In the genomic region with DNA sequence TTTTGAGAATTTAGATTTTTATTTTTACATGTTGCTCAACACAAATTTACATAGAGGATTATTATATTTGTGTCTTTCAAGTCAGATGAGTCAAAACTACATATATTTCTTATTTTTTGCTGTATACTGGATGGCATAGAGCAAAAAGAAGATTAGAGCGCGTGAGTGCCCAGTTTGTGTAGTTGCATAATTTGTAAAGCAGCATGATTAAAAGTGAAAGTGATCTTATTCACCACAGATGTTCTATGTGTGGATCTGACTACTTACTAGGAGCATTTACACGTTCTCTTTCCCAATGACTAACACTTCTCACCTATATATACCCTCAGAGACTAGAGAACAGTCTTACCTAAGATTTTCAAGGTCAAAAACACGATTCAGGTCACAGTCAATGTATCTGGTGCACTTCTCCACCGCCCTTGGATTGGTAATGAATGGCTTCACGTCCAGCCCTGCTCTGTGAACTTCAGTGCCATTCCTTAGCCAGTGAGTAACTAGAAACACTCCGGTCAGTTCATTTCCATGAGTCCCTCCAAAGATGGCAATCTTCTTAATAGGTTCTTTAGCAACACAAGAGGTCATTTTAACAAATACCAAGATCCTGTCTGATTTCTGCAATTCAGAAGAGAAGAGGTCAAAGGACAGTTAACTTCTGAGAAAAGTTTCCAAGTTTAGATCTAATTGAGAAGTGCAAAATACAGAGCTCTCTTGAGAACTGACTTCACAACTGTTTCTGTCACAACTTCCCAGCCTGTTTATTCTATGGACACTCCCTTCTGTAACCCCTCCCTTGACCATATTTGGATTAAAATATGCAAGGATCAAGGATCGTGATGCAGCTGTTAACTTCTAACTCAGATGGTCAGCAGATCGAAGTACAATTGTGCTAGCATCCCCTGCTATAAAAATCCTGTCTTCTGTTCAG, we compare ENCODE assay signal across 13 mouse cellular contexts. TPM values are rescaled to one million over a fixed set of nuclear protein-coding genes. Genes with fewer than 3 reads are reported as not detected.
A peak's percentile ranks its signal among the peaks of the same experiment; 100 is the strongest.
DNase-seq lines count a peak whose midpoint lies in the region; ATAC-seq and TF ChIP-seq lines count a peak whose summit lies in the region.
"Had no signal": no experiment of that assay in that cellular context is flagged by ENCODE, and none has a peak within 500 bp of the region (broad histone marks: within the 10 kb centered on the region; RNA-seq: fewer than 3 reads in every experiment).

No protein-coding gene starts in this region.

- H3K27ac ChIP-seq in heart, adult 2 months: peak overlapping the region; percentile 4; the same call in 1 of the 2 replicates
- no peak overlapping the region for H3K27ac ChIP-seq in heart, embryonic 10.5 days
- H3K27ac ChIP-seq in midbrain, embryonic 11.5 days (ENCODE audit: low read depth, low read length): no peak overlapping the region
- no peak overlapping the region for H3K27ac ChIP-seq in hindbrain, embryonic 14.5 days
- H3K27ac ChIP-seq: hindbrain, embryonic 10.5 days; limb, embryonic 15.5 days; midbrain, embryonic 15.5 days had no signal

- TF ChIP-seq CTCF in heart, adult 2 months (IDR thresholded peaks at IDR 0.05): no peak

- H3K79me2 ChIP-seq in heart, adult 2 months (replicated peaks; ENCODE audit: control insufficient read depth, insufficient read depth, low read length): no peaks in the 10 kb centered on the region

- TF ChIP-seq EP300 in heart, adult 2 months (IDR thresholded peaks at IDR 0.05; ENCODE audit: insufficient read depth, low read depth, low read length): no peak

- H3K4me1 ChIP-seq in heart, adult 2 months (ENCODE audit: control insufficient read depth, insufficient read depth, low read length): peaks cover 1% of the 10 kb centered on the region
- no peaks in the 10 kb centered on the region for H3K4me1 ChIP-seq in heart, embryonic 10.5 days
- H3K4me1 ChIP-seq in megakaryocyte, embryonic 14.5 days: peaks cover 8% of the 10 kb centered on the region; the same call in 1 of the 2 replicates
- H3K4me1 ChIP-seq in midbrain, embryonic 11.5 days (ENCODE audit: control insufficient read depth, insufficient read depth, low read length): no peaks in the 10 kb centered on the region
- no peaks in the 10 kb centered on the region for H3K4me1 ChIP-seq in hindbrain, embryonic 14.5 days (replicated peaks; ENCODE audit: control insufficient read depth, insufficient read depth, low read length)
- H3K4me1 ChIP-seq: hindbrain, embryonic 10.5 days; limb, embryonic 15.5 days; midbrain, embryonic 15.5 days had no signal

- H3K36me3 ChIP-seq in heart, adult 2 months (ENCODE audit: control insufficient read depth, insufficient read depth, low read length): no peaks in the 10 kb centered on the region
- H3K36me3 ChIP-seq in heart, embryonic 10.5 days: no peaks in the 10 kb centered on the region
- no peaks in the 10 kb centered on the region for H3K36me3 ChIP-seq in megakaryocyte, embryonic 14.5 days (replicated peaks; ENCODE audit: low read length)
- no peaks in the 10 kb centered on the region for H3K36me3 ChIP-seq in midbrain, embryonic 11.5 days (ENCODE audit: control insufficient read depth, insufficient read depth, low read length)
- no peaks in the 10 kb centered on the region for H3K36me3 ChIP-seq in hindbrain, embryonic 14.5 days (replicated peaks; ENCODE audit: control insufficient read depth, insufficient read depth)
- H3K36me3 ChIP-seq: hindbrain, embryonic 10.5 days; limb, embryonic 15.5 days; midbrain, embryonic 15.5 days had no signal

- peak overlapping the region; percentile 36 for H3K9ac ChIP-seq in heart, adult 2 months (ENCODE audit: low read depth, low read length)
- no peak overlapping the region for H3K9ac ChIP-seq in midbrain, embryonic 11.5 days (ENCODE audit: low read length)
- H3K9ac ChIP-seq in hindbrain, embryonic 14.5 days: no peak overlapping the region
- H3K9ac ChIP-seq: limb, embryonic 15.5 days; midbrain, embryonic 15.5 days had no signal

- H3K27me3 ChIP-seq in heart, adult 2 months (ENCODE audit: control insufficient read depth, insufficient read depth, low read length): no peaks in the 10 kb centered on the region
- no peaks in the 10 kb centered on the region for H3K27me3 ChIP-seq in heart, embryonic 10.5 days (ENCODE audit: insufficient read depth, poor library complexity, severe bottlenecking)
- no peaks in the 10 kb centered on the region for H3K27me3 ChIP-seq in megakaryocyte, embryonic 14.5 days (replicated peaks)
- no peaks in the 10 kb centered on the region for H3K27me3 ChIP-seq in midbrain, embryonic 11.5 days (ENCODE audit: control insufficient read depth, insufficient read depth, low read length)
- H3K27me3 ChIP-seq in hindbrain, embryonic 14.5 days (ENCODE audit: control insufficient read depth, insufficient read depth, low read length): no peaks in the 10 kb centered on the region
- H3K27me3 ChIP-seq: limb, embryonic 15.5 days; midbrain, embryonic 15.5 days had no signal

- no peak for ATAC-seq in megakaryocyte, adult 5-6 weeks (ENCODE audit: poor library complexity, severe bottlenecking)
- ATAC-seq in midbrain, embryonic 11.5 days (ENCODE audit: low FRiP score): no peak
- no peak for ATAC-seq in hindbrain, embryonic 14.5 days (ENCODE audit: low FRiP score)
- ATAC-seq: midbrain, embryonic 15.5 days had no signal

- 0 out of 2 replicates have a peak, but pooled peaks have one; percentile 31 for TF ChIP-seq POLR2A in heart, adult 2 months (IDR thresholded peaks at IDR 0.05; ENCODE audit: insufficient read depth, low read depth, low read length)

- intact Hi-C loops in heart, adult 2 months (cut with DNase I): no loop called here

- no peak for DNase-seq in heart, adult 2 months
- DNase-seq in heart, embryonic 10.5 days (ENCODE audit: low spot score): no peak
- peak; percentile 36 to 77 for DNase-seq in kidney, postnatal 36 days
- no peak for DNase-seq in midbrain, embryonic 11.5 days (ENCODE audit: low spot score, missing footprints)
- no peak for DNase-seq in hindbrain, embryonic 14.5 days (ENCODE audit: low spot score)
- no peak for DNase-seq in layer of hippocampus, postnatal 10 days (ENCODE audit: low spot score in 2 of 2)
- DNase-seq: gastrocnemius, postnatal 14 days; layer of hippocampus, adult 9-11 months had no signal

- H3K4me3 ChIP-seq in heart, adult 2 months: peak overlapping the region; percentile 11; the same call in 1 of the 2 replicates
- H3K4me3 ChIP-seq in heart, embryonic 10.5 days: no peak overlapping the region
- H3K4me3 ChIP-seq in megakaryocyte, embryonic 14.5 days (replicated peaks): peak overlapping the region; percentile 26
- no peak overlapping the region for H3K4me3 ChIP-seq in midbrain, embryonic 11.5 days (ENCODE audit: low read depth, low read length)
- H3K4me3 ChIP-seq in hindbrain, embryonic 14.5 days (replicated peaks; ENCODE audit: low read length): no peak overlapping the region
- H3K4me3 ChIP-seq: hindbrain, embryonic 10.5 days; limb, embryonic 15.5 days; midbrain, embryonic 15.5 days had no signal

- WGBS in heart, adult 2 months: 61% methylated on average over 9 of the region's 9 CpGs
- WGBS in heart, embryonic 10.5 days: 66% methylated on average over 9 of the region's 9 CpGs
- WGBS in midbrain, embryonic 11.5 days: 78% methylated on average over 9 of the region's 9 CpGs
- WGBS in hindbrain, embryonic 14.5 days: 76% methylated on average over 9 of the region's 9 CpGs

- H3K9me3 ChIP-seq in heart, embryonic 10.5 days: no peaks in the 10 kb centered on the region
- peaks cover 4% of the 10 kb centered on the region; the same call in 1 of the 2 replicates for H3K9me3 ChIP-seq in megakaryocyte, embryonic 14.5 days
- H3K9me3 ChIP-seq in midbrain, embryonic 11.5 days (ENCODE audit: control insufficient read depth, low read length): no peaks in the 10 kb centered on the region
- no peaks in the 10 kb centered on the region for H3K9me3 ChIP-seq in hindbrain, embryonic 14.5 days (ENCODE audit: control insufficient read depth, low read length)
- H3K9me3 ChIP-seq: hindbrain, embryonic 10.5 days; limb, embryonic 15.5 days; midbrain, embryonic 15.5 days had no signal

- H3K4me2 ChIP-seq in midbrain, embryonic 11.5 days: no peak overlapping the region
- no peak overlapping the region for H3K4me2 ChIP-seq in hindbrain, embryonic 14.5 days (replicated peaks)
- H3K4me2 ChIP-seq: limb, embryonic 15.5 days; midbrain, embryonic 15.5 days had no signal

RNA-seq across cellular contexts. Expression of gene Aspa, which starts 5.2 kb away (rescaled TPM):
- total RNA-seq in heart, adult 2 months (2021): 1 to 10 TPM; 1.4 to 1.5 TPM
- polyA plus RNA-seq in heart, adult 2 months (2012; rRNA removed): 2.2 and 4.4 TPM in 2 replicates
- polyA plus RNA-seq in heart, embryonic 10.5 days (2016; fragmentation: Nextera tagmentation; extraction: Ambion mirVana): not detected in 2 replicates
- 0.97 TPM in 1 of 2 replicates, not detected in the other for polyA plus RNA-seq in megakaryocyte, embryonic 14.5 days (2012; ENCODE audit: insufficient read depth, low replicate concordance)
- total RNA-seq in megakaryocyte, adult 5-6 weeks (2015): 1.1 and 1.3 TPM in 2 replicates
- 1.7 and 2.2 TPM in 2 replicates for total RNA-seq in megakaryocyte, adult 5-6 weeks (2017)
- polyA plus RNA-seq in midbrain, embryonic 11.5 days (2014; fragmentation: Nextera tagmentation; extraction: Ambion mirVana): 0.10 TPM in 1 of 2 replicates, not detected in the other
- polyA plus RNA-seq in hindbrain, embryonic 14.5 days (2014; fragmentation: Nextera tagmentation; extraction: Ambion mirVana): 2.5 and 2.8 TPM in 2 replicates
- total RNA-seq in layer of hippocampus, postnatal 10 days (2021): 1 to 10 TPM; 2.5 to 3.7 TPM

RNA-seq across cellular contexts. Expression of gene Gm49340, which starts 5.4 kb away (rescaled TPM):
- total RNA-seq in heart, adult 2 months (2021): not detected
- 0.06 TPM in 1 of 2 replicates, not detected in the other for polyA plus RNA-seq in heart, adult 2 months (2012; rRNA removed)
- not detected in 2 replicates for polyA plus RNA-seq in heart, embryonic 10.5 days (2016; fragmentation: Nextera tagmentation; extraction: Ambion mirVana)
- not detected in 2 replicates for polyA plus RNA-seq in megakaryocyte, embryonic 14.5 days (2012; ENCODE audit: insufficient read depth, low replicate concordance)
- not detected in 2 replicates for total RNA-seq in megakaryocyte, adult 5-6 weeks (2015)
- not detected in 2 replicates for total RNA-seq in megakaryocyte, adult 5-6 weeks (2017)
- polyA plus RNA-seq in midbrain, embryonic 11.5 days (2014; fragmentation: Nextera tagmentation; extraction: Ambion mirVana): not detected in 2 replicates
- polyA plus RNA-seq in hindbrain, embryonic 14.5 days (2014; fragmentation: Nextera tagmentation; extraction: Ambion mirVana): not detected in 2 replicates
- total RNA-seq in layer of hippocampus, postnatal 10 days (2021): not detected
- total RNA-seq: gastrocnemius, postnatal 14 days had no signal
- polyA plus RNA-seq: hindbrain, embryonic 10.5 days; limb, embryonic 15.5 days; midbrain, embryonic 15.5 days had no signal

RNA-seq across cellular contexts. Expression of gene Spata22, which starts 5.4 kb away (rescaled TPM):
- total RNA-seq in heart, adult 2 months (2021): not detected
- 0.08 and 0.15 TPM in 2 replicates for polyA plus RNA-seq in heart, adult 2 months (2012; rRNA removed)
- polyA plus RNA-seq in heart, embryonic 10.5 days (2016; fragmentation: Nextera tagmentation; extraction: Ambion mirVana): not detected in 2 replicates
- not detected in 2 replicates for polyA plus RNA-seq in megakaryocyte, embryonic 14.5 days (2012; ENCODE audit: insufficient read depth, low replicate concordance)
- not detected in 2 replicates for total RNA-seq in megakaryocyte, adult 5-6 weeks (2015)
- total RNA-seq in megakaryocyte, adult 5-6 weeks (2017): not detected in 2 replicates
- not detected in 2 replicates for polyA plus RNA-seq in midbrain, embryonic 11.5 days (2014; fragmentation: Nextera tagmentation; extraction: Ambion mirVana)
- not detected in 2 replicates for polyA plus RNA-seq in hindbrain, embryonic 14.5 days (2014; fragmentation: Nextera tagmentation; extraction: Ambion mirVana)
- not detected for total RNA-seq in layer of hippocampus, postnatal 10 days (2021)
- total RNA-seq: gastrocnemius, postnatal 14 days had no signal
- polyA plus RNA-seq: hindbrain, embryonic 10.5 days; limb, embryonic 15.5 days had no signal

RNA-seq across cellular contexts. Expression of gene Olfr20, which starts 26.4 kb away (rescaled TPM):
- not detected for total RNA-seq in heart, adult 2 months (2021)
- not detected in 2 replicates for polyA plus RNA-seq in heart, adult 2 months (2012; rRNA removed)
- not detected in 2 replicates for polyA plus RNA-seq in heart, embryonic 10.5 days (2016; fragmentation: Nextera tagmentation; extraction: Ambion mirVana)
- not detected in 2 replicates for polyA plus RNA-seq in megakaryocyte, embryonic 14.5 days (2012; ENCODE audit: insufficient read depth, low replicate concordance)
- not detected in 2 replicates for total RNA-seq in megakaryocyte, adult 5-6 weeks (2015)
- not detected in 2 replicates for total RNA-seq in megakaryocyte, adult 5-6 weeks (2017)
- not detected in 2 replicates for polyA plus RNA-seq in midbrain, embryonic 11.5 days (2014; fragmentation: Nextera tagmentation; extraction: Ambion mirVana)
- polyA plus RNA-seq in hindbrain, embryonic 14.5 days (2014; fragmentation: Nextera tagmentation; extraction: Ambion mirVana): not detected in 2 replicates
- not detected for total RNA-seq in layer of hippocampus, postnatal 10 days (2021)
- total RNA-seq: gastrocnemius, postnatal 14 days had no signal
- polyA plus RNA-seq: hindbrain, embryonic 10.5 days; limb, embryonic 15.5 days; midbrain, embryonic 15.5 days had no signal

RNA-seq across cellular contexts. Expression of gene Olfr376, which starts 46.9 kb away (rescaled TPM):
- not detected for total RNA-seq in heart, adult 2 months (2021)
- polyA plus RNA-seq in heart, adult 2 months (2012; rRNA removed): not detected in 2 replicates
- polyA plus RNA-seq in heart, embryonic 10.5 days (2016; fragmentation: Nextera tagmentation; extraction: Ambion mirVana): not detected in 2 replicates
- polyA plus RNA-seq in megakaryocyte, embryonic 14.5 days (2012; ENCODE audit: insufficient read depth, low replicate concordance): not detected in 2 replicates
- total RNA-seq in megakaryocyte, adult 5-6 weeks (2015): not detected in 2 replicates
- total RNA-seq in megakaryocyte, adult 5-6 weeks (2017): not detected in 2 replicates
- not detected in 2 replicates for polyA plus RNA-seq in midbrain, embryonic 11.5 days (2014; fragmentation: Nextera tagmentation; extraction: Ambion mirVana)
- polyA plus RNA-seq in hindbrain, embryonic 14.5 days (2014; fragmentation: Nextera tagmentation; extraction: Ambion mirVana): not detected in 2 replicates
- total RNA-seq in layer of hippocampus, postnatal 10 days (2021): not detected
- total RNA-seq: gastrocnemius, postnatal 14 days had no signal
- polyA plus RNA-seq: hindbrain, embryonic 10.5 days; limb, embryonic 15.5 days; midbrain, embryonic 15.5 days had no signal

Comparison
In these comparisons a context has a peak if more than half of its experiments do, and no peak if none do; other contexts are left out.
1. H3K4me3 ChIP-seq: peak in heart, adult 2 months (single experiment) and megakaryocyte, embryonic 14.5 days (single experiment); none in heart, embryonic 10.5 days (single experiment), midbrain, embryonic 11.5 days (single experiment) and hindbrain, embryonic 14.5 days (single experiment).
2. DNase-seq: peak in kidney, postnatal 36 days (2 of 2); none in heart, adult 2 months (0 of 2), heart, embryonic 10.5 days (single experiment), midbrain, embryonic 11.5 days (single experiment), hindbrain, embryonic 14.5 days (single experiment) and layer of hippocampus, postnatal 10 days (0 of 2).